Mouse (Mus musculus): ENCODE results near the gene Otud3.

DNA sequence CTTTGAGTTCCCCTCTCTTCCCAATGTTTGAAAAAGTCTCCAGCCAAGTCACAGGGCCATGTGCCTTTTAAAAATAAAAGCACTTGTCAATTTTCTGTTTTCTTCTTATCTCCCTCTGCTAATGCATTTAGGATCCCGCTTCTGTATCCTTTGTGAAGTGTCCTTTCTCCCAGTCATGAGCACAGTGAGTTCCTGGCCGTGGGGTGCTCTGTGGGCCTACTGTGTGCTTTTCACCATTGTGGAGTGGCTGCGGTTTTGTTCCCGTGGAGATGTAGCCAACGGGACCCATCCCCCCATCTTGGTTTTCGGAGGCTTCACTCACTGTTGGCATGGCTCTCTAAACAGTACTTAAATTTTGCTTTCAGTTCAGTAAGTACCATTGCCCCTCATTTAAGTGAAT lies 47.8 kb downstream of the Otud3 start:
- TF ChIP-seq CTCF (IDR thresholded peaks at IDR 0.05; ENCODE audit: extremely low read depth, insufficient read length, insufficient replicate concordance, low read depth, low read length) = no peak
- TF ChIP-seq POLR2A (IDR thresholded peaks at IDR 0.05; ENCODE audit: low read depth, low read length) = no peak
